ENCODE assay signal across 9 mouse cellular contexts in the genomic region with DNA sequence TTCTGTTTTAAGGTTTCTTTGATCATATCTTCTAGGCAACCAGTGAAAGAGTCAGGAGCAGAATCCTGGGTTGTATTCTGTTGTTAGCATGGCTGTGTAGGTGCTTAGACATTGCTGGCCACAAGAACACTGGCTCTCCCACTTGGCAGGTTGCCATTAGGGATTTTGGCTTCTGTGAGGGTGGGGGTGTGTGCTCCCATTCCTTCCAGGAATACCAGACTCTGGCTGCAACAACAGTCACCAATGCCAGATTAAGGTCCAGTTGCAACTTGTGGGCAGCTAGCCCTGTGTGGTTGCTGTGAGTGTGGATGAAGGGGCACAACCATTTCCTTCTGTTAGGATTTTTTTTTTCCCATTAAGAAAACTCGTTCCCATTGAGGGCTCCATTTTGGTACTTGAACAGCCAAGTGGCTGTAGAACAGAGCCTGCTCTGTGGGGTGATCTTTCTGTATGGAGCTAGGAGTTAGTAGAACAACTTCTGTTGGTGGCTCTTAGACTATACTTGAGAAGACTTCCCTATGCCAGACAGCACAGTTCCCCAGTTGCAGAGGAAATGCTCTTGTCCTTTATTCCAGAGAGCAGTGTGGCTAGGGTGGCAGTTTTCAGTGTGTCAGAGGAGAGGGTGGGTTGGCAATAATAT. TPM values are rescaled to one million over a fixed set of nuclear protein-coding genes. Genes with fewer than 3 reads are reported as not detected.
A peak's percentile ranks its signal among the peaks of the same experiment; 100 is the strongest.
DNase-seq lines count a peak whose midpoint lies in the region; ATAC-seq and TF ChIP-seq lines count a peak whose summit lies in the region.
"Had no signal": no experiment of that assay in that cellular context is flagged by ENCODE, and none has a peak within 500 bp of the region (broad histone marks: within the 10 kb centered on the region; RNA-seq: fewer than 3 reads in every experiment).

No protein-coding gene starts in this region.

- peaks cover 14% of the 10 kb centered on the region; the same call in 1 of the 2 replicates for H3K36me3 ChIP-seq in forebrain, postnatal 0 days (ENCODE audit: insufficient read depth)
- no peaks in the 10 kb centered on the region for H3K36me3 ChIP-seq in hindbrain, embryonic 16.5 days (ENCODE audit: control insufficient read depth, insufficient read depth, low read length)
- H3K36me3 ChIP-seq in midbrain, embryonic 11.5 days (ENCODE audit: control insufficient read depth, insufficient read depth, low read length): no peaks in the 10 kb centered on the region

- peak; percentile 83 for ATAC-seq in forebrain, postnatal 0 days
- ATAC-seq in hindbrain, embryonic 16.5 days: peak; percentile 83
- no peak for ATAC-seq in midbrain, embryonic 11.5 days (ENCODE audit: low FRiP score)

- H3K4me2 ChIP-seq in forebrain, postnatal 0 days (ENCODE audit: low read depth): no peak overlapping the region
- no peak overlapping the region for H3K4me2 ChIP-seq in hindbrain, embryonic 16.5 days (ENCODE audit: low read length)
- H3K4me2 ChIP-seq in midbrain, embryonic 11.5 days: no peak overlapping the region

- no peaks in the 10 kb centered on the region for H3K27me3 ChIP-seq in forebrain, postnatal 0 days (ENCODE audit: insufficient read depth, low read length)
- H3K27me3 ChIP-seq in hindbrain, embryonic 16.5 days (replicated peaks; ENCODE audit: control insufficient read depth, insufficient read depth, low read length): no peaks in the 10 kb centered on the region
- H3K27me3 ChIP-seq in midbrain, embryonic 11.5 days (ENCODE audit: control insufficient read depth, insufficient read depth, low read length): no peaks in the 10 kb centered on the region

- H3K27ac ChIP-seq in forebrain, postnatal 0 days (ENCODE audit: low read depth, low read length): peak overlapping the region; percentile 46
- H3K27ac ChIP-seq in hindbrain, embryonic 16.5 days (ENCODE audit: low read depth, low read length): peak overlapping the region; percentile 66
- H3K27ac ChIP-seq in midbrain, embryonic 11.5 days (ENCODE audit: low read depth, low read length): no peak overlapping the region; the same call in 1 of the 2 replicates

- no peaks in the 10 kb centered on the region for H3K4me1 ChIP-seq in forebrain, postnatal 0 days (ENCODE audit: insufficient read depth)
- H3K4me1 ChIP-seq in hindbrain, embryonic 16.5 days (ENCODE audit: control insufficient read depth, insufficient read depth, low read depth, low read length): peaks cover 12% of the 10 kb centered on the region
- H3K4me1 ChIP-seq in midbrain, embryonic 11.5 days (ENCODE audit: control insufficient read depth, insufficient read depth, low read length): no peaks in the 10 kb centered on the region; the same call in 1 of the 2 replicates

- no peak overlapping the region for H3K4me3 ChIP-seq in forebrain, postnatal 0 days (ENCODE audit: low read depth, low read length)
- H3K4me3 ChIP-seq in hindbrain, embryonic 16.5 days (ENCODE audit: low read length): no peak overlapping the region
- H3K4me3 ChIP-seq in midbrain, embryonic 11.5 days (ENCODE audit: low read depth, low read length): no peak overlapping the region

- no peak for TF ChIP-seq CTCF in forebrain, postnatal 0 days (IDR thresholded peaks at IDR 0.05; ENCODE audit: low read depth)

- WGBS in forebrain, postnatal 0 days: 29% methylated on average over 1 of the region's 1 CpGs
- 52% methylated on average over 1 of the region's 1 CpGs for WGBS in hindbrain, embryonic 16.5 days
- 94% methylated on average over 1 of the region's 1 CpGs for WGBS in midbrain, embryonic 11.5 days

- H3K9ac ChIP-seq in forebrain, postnatal 0 days: no peak overlapping the region
- no peak overlapping the region for H3K9ac ChIP-seq in hindbrain, embryonic 16.5 days (ENCODE audit: low read depth, low read length)
- 0 out of 2 replicates have a peak overlapping the region, but pooled peaks have one; percentile 13 for H3K9ac ChIP-seq in midbrain, embryonic 11.5 days (ENCODE audit: low read length)

- H3K9me3 ChIP-seq in forebrain, postnatal 0 days (ENCODE audit: low read length): no peaks in the 10 kb centered on the region
- H3K9me3 ChIP-seq in hindbrain, embryonic 16.5 days (ENCODE audit: control insufficient read depth, low read length): no peaks in the 10 kb centered on the region
- H3K9me3 ChIP-seq in midbrain, embryonic 11.5 days (ENCODE audit: control insufficient read depth, low read length): no peaks in the 10 kb centered on the region

- DNase-seq in cerebellum, adult 9-11 months: peak; percentile 42
- no peak for DNase-seq in cerebellum, adult 11-12 months
- DNase-seq in Muller cell, postnatal 12 days (ENCODE audit: inconsistent ontology term): peak; percentile 78
- peak; percentile 65 for DNase-seq in forebrain, postnatal 0 days
- no peak for DNase-seq in midbrain, embryonic 11.5 days (ENCODE audit: low spot score, missing footprints)
- DNase-seq in thymus, postnatal 14 days: no peak
- no peak for DNase-seq in left cerebral cortex, adult 8-10 months (ENCODE audit: low spot score in 2 of 2)

RNA-seq across cellular contexts. Expression of gene Copz1, which starts 13.4 kb away (rescaled TPM):
- 120 and 147 TPM in 2 replicates for total RNA-seq in forebrain, postnatal 0 days (2014; rRNA removed)
- 209 and 217 TPM in 2 replicates for polyA plus RNA-seq in forebrain, postnatal 0 days (2015; fragmentation: Nextera tagmentation; extraction: Ambion mirVana)
- polyA plus RNA-seq in hindbrain, embryonic 16.5 days (2015; fragmentation: Nextera tagmentation; extraction: Ambion mirVana): 207 and 209 TPM in 2 replicates
- polyA plus RNA-seq in midbrain, embryonic 11.5 days (2014; fragmentation: Nextera tagmentation; extraction: Ambion mirVana): 286 and 307 TPM in 2 replicates
- total RNA-seq in left cerebral cortex, adult 8-10 months (2022): 10 to 100 TPM; 90.9 to 93.2 (median 91.9) TPM

RNA-seq across cellular contexts. Expression of gene Gpr84, which starts 24.5 kb away (rescaled TPM):
- total RNA-seq in forebrain, postnatal 0 days (2014; rRNA removed): 0.29 and 0.54 TPM in 2 replicates
- 0.31 and 0.33 TPM in 2 replicates for polyA plus RNA-seq in forebrain, postnatal 0 days (2015; fragmentation: Nextera tagmentation; extraction: Ambion mirVana)
- polyA plus RNA-seq in hindbrain, embryonic 16.5 days (2015; fragmentation: Nextera tagmentation; extraction: Ambion mirVana): 0.34 and 0.42 TPM in 2 replicates
- polyA plus RNA-seq in midbrain, embryonic 11.5 days (2014; fragmentation: Nextera tagmentation; extraction: Ambion mirVana): 0.12 and 0.23 TPM in 2 replicates
- total RNA-seq in left cerebral cortex, adult 8-10 months (2022): 1 to 10 TPM in 2 of 4 experiments, under 1 TPM in 2; 0.76 to 6.8 (median 2.8) TPM

RNA-seq across cellular contexts. Expression of gene Nfe2, which starts 27.7 kb away (rescaled TPM):
- 0.85 and 1.6 TPM in 2 replicates for total RNA-seq in forebrain, postnatal 0 days (2014; rRNA removed)
- 0.30 and 0.34 TPM in 2 replicates for polyA plus RNA-seq in forebrain, postnatal 0 days (2015; fragmentation: Nextera tagmentation; extraction: Ambion mirVana)
- 0.65 and 0.69 TPM in 2 replicates for polyA plus RNA-seq in hindbrain, embryonic 16.5 days (2015; fragmentation: Nextera tagmentation; extraction: Ambion mirVana)
- polyA plus RNA-seq in midbrain, embryonic 11.5 days (2014; fragmentation: Nextera tagmentation; extraction: Ambion mirVana): 6.8 and 6.9 TPM in 2 replicates
- total RNA-seq in left cerebral cortex, adult 8-10 months (2022): not detected
- total RNA-seq: left cerebral cortex, postnatal 25 days had no signal

RNA-seq across cellular contexts. Expression of gene Hnrnpa1, which starts 45.7 kb away (rescaled TPM):
- 205 and 270 TPM in 2 replicates for total RNA-seq in forebrain, postnatal 0 days (2014; rRNA removed)
- polyA plus RNA-seq in forebrain, postnatal 0 days (2015; fragmentation: Nextera tagmentation; extraction: Ambion mirVana): 653 and 670 TPM in 2 replicates
- polyA plus RNA-seq in hindbrain, embryonic 16.5 days (2015; fragmentation: Nextera tagmentation; extraction: Ambion mirVana): 483 and 550 TPM in 2 replicates
- 1,348 and 1,391 TPM in 2 replicates for polyA plus RNA-seq in midbrain, embryonic 11.5 days (2014; fragmentation: Nextera tagmentation; extraction: Ambion mirVana)
- 100 to 1,000 TPM; 254 to 309 (median 279) TPM for total RNA-seq in left cerebral cortex, adult 8-10 months (2022)

RNA-seq across cellular contexts. Expression of gene Cbx5, which starts 46.3 kb away (rescaled TPM):
- 139 and 181 TPM in 2 replicates for total RNA-seq in forebrain, postnatal 0 days (2014; rRNA removed)
- 74.1 and 90.4 TPM in 2 replicates for polyA plus RNA-seq in forebrain, postnatal 0 days (2015; fragmentation: Nextera tagmentation; extraction: Ambion mirVana)
- 120 and 124 TPM in 2 replicates for polyA plus RNA-seq in hindbrain, embryonic 16.5 days (2015; fragmentation: Nextera tagmentation; extraction: Ambion mirVana)
- polyA plus RNA-seq in midbrain, embryonic 11.5 days (2014; fragmentation: Nextera tagmentation; extraction: Ambion mirVana): 206 and 218 TPM in 2 replicates
- 100 to 1,000 TPM; 174 to 198 (median 181) TPM for total RNA-seq in left cerebral cortex, adult 8-10 months (2022)

Comparison
In these comparisons a context has a peak if more than half of its experiments do, and no peak if none do; other contexts are left out.
1. DNase-seq: peak in cerebellum, adult 9-11 months (single experiment), Muller cell, postnatal 12 days (single experiment) and forebrain, postnatal 0 days (single experiment); none in cerebellum, adult 11-12 months (single experiment), midbrain, embryonic 11.5 days (single experiment), thymus, postnatal 14 days (single experiment) and left cerebral cortex, adult 8-10 months (0 of 2).